Comparison of ENCODE assay signal across 8 mouse cellular contexts in genomic region chr6:3182889-3183818, GRCm38 (mm10).
DNase-seq lines count a peak whose midpoint lies in the region; ATAC-seq lines count a peak whose summit lies in the region.

No protein-coding gene starts in this region.

- H3K9me3 ChIP-seq in intestine, embryonic 15.5 days, result peaks cover 4% of the 10 kb centered on the region; the same call in 1 of the 2 replicates
- H3K9me3 ChIP-seq in liver, embryonic 15.5 days (replicated peaks), result peaks cover 13% of the 10 kb centered on the region; the same call in 1 of the 2 replicates

- peaks cover 6% of the 10 kb centered on the region; the same call in 1 of the 2 replicates for H3K4me1 ChIP-seq in intestine, embryonic 15.5 days (replicated peaks)
- H3K4me1 ChIP-seq in liver, embryonic 15.5 days (replicated peaks), result no peaks in the 10 kb centered on the region

- H3K9ac ChIP-seq in intestine, embryonic 15.5 days, result no peak overlapping the region
- no peak overlapping the region for H3K9ac ChIP-seq in liver, embryonic 15.5 days

- 39% methylated on average over 33 of the region's 33 CpGs for WGBS in intestine, embryonic 15.5 days
- WGBS in liver, embryonic 15.5 days (ENCODE audit: insufficient replicate concordance), result 33% methylated on average over 33 of the region's 33 CpGs

- peak; percentile 93 for ATAC-seq in intestine, embryonic 15.5 days
- peak; percentile 82 for ATAC-seq in liver, embryonic 15.5 days (ENCODE audit: insufficient read depth)

- peak overlapping the region; percentile 12 for H3K4me3 ChIP-seq in intestine, embryonic 15.5 days (replicated peaks)
- no peak overlapping the region for H3K4me3 ChIP-seq in liver, embryonic 15.5 days (replicated peaks)

- no peaks in the 10 kb centered on the region for H3K27me3 ChIP-seq in intestine, embryonic 15.5 days (replicated peaks)
- no peaks in the 10 kb centered on the region for H3K27me3 ChIP-seq in liver, embryonic 15.5 days

- H3K36me3 ChIP-seq in intestine, embryonic 15.5 days, result 0 out of 2 replicates have a peak, but pooled peaks cover 2% of the 10 kb centered on the region
- H3K36me3 ChIP-seq in liver, embryonic 15.5 days (replicated peaks), result no peaks in the 10 kb centered on the region

- peak; percentile 62 for DNase-seq in A20 (ENCODE audit: low read depth, low spot score)
- peak; percentile 65 to 80 for DNase-seq in adrenal gland, adult 18-20 months (ENCODE audit: low spot score in 2 of 2)
- peak; percentile 41 for DNase-seq in embryo, embryonic 10 days (ENCODE audit: low spot score)
- peak; percentile 21 to 45 for DNase-seq in gastrocnemius, postnatal 4 days (ENCODE audit: low spot score in 2 of 2)
- peak; percentile 62 to 72 for DNase-seq in natural killer cell, adult 2 months (ENCODE audit: low spot score in 2 of 2)
- peak; percentile 5 for DNase-seq in thymus, postnatal 0 days (ENCODE audit: low spot score)

- peak overlapping the region; percentile 47 for H3K4me2 ChIP-seq in intestine, embryonic 15.5 days (replicated peaks)
- peak overlapping the region; percentile 4; the same call in 1 of the 2 replicates for H3K4me2 ChIP-seq in liver, embryonic 15.5 days

- no peak overlapping the region for H3K27ac ChIP-seq in intestine, embryonic 15.5 days
- no peak overlapping the region for H3K27ac ChIP-seq in liver, embryonic 15.5 days (replicated peaks)

Comparison
In these comparisons a context has a peak if more than half of its experiments do, and no peak if none do; other contexts are left out.
1. DNase-seq: peak in every context shown above with its lines; median percentile 72 in adrenal gland, adult 18-20 months; 67 in natural killer cell, adult 2 months; 62 in A20; 41 in embryo, embryonic 10 days; 33 in gastrocnemius, postnatal 4 days; 5 in thymus, postnatal 0 days.